Mouse (Mus musculus): Measurements from ENCODE around the gene Zfp830. TPM values are rescaled to one million over a fixed set of nuclear protein-coding genes. Genes with fewer than 3 reads are reported as not detected.

Zfp830 gene
- 10 to 100 TPM; 23.5 to 24.3 TPM for total RNA-seq (2023)

DNA sequence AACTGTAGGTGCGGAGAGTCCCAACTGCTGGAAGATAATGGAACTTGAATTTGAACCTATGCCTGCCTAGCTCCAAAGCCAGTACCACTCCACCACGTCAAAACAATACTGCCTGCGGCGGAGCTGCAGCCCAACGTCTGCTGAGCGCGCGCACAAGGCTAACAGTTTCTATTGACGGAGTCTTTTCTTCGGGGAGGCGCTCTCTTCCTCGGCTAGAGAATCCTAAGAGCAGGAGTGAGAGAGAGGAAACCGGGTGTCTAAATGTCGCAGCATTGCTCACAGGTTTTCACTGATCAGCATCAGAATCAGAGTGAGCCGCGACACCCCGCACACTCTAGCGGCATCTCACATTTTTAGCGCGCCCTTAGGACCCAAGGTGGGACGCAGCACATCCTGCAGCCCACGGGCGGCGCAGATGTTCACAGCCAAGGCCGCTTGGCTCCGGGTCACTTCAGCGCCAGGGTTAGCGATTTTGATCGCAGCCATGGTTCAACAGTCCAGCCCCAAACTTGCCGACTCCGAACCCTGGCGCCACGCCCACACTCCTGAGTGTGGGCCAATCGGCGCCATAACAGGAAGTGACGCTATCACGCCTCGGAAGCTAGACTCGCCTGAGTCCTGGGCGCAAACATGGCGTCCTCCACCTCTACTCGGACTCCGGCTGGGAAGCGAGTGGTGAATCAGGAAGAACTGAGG is at the start of gene Zfp830, which contains the start of gene Cct6b:
Gene Zfp830 (plus strand): TSS at position 604 of the 696 bp plus-strand sequence.
Gene Cct6b (minus strand): TSS at position 580 of the 696 bp plus-strand sequence.

DNA sequence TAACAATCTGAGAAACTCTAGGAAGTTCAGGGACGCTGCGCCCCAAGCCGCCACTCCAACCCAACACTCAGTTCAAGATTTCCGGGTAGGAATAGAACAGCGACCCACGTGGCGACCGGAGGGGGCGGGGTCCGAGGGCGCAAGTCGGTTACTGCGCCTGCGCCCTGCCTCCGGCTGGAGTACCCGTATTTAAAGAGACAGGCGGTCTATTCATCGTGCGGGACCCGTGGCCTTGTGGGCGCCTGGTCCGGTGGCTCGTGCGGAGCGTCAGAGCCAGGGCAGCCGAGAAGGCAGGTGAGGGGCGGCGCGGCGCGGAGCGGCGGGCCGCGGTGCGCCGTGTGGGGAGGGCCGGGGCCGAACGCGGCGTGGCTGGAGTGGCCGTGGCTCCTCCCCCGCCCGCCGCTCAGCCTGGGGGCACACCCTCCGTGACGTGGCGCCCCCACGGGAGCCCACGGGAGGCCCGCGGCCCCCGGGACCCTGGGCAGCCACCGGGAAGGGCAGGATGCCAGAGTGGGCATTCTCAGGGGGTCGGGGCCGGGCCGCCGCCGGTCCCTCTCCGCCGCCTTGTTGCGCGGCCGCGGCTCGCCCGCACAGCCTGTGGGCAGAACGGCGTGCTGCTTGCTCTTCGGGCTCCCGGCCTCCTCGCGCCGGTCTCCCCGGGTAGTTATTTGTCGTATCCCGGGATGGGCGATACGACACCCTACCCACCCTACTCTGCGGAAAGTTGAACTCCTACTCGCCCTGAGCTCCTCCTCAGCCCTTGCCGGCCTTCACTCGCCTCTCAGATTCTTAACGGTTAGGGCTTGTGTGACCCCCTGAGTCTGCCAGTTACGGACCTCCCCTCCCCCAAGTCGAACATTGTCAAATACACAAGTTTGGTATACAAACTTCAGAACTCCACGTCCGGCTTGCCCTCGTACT is 17.1 kb downstream of the Zfp830 start, which contains the start of gene Lig3:
Gene Lig3 (plus strand): TSS at position 126 of the 921 bp plus-strand sequence.

Other genes starting within 250 kb of the Zfp830 start
- gene Cct6b, start within 50 bp of the Zfp830 start, total RNA-seq (2023): under 1 TPM; 0.22 to 0.50 TPM
- gene Lig3, start 16.8 kb downstream of the Zfp830 start, total RNA-seq (2023): 10 to 100 TPM; 20.9 to 24.6 TPM
- 10 to 100 TPM; 59.5 to 67.4 TPM for gene Rffl, start 106.9 kb downstream of the Zfp830 start, total RNA-seq (2023)
- 10 to 100 TPM; 14.3 to 14.4 TPM for gene Rad51d, start 126.3 kb downstream of the Zfp830 start, total RNA-seq (2023)
- gene Fndc8, start 127.8 kb downstream of the Zfp830 start, total RNA-seq (2023): not detected
- gene Nle1, start 144.1 kb downstream of the Zfp830 start, total RNA-seq (2023): 1 to 10 TPM; 8.2 to 9.6 TPM
- gene Unc45b, start 146.2 kb downstream of the Zfp830 start, total RNA-seq (2023): not detected
- gene Slfn5, start 187.0 kb downstream of the Zfp830 start, total RNA-seq (2023): 10 to 100 TPM; 21.3 to 30.5 TPM
- gene Slfn9, start 227.5 kb downstream of the Zfp830 start, total RNA-seq (2023): 10 to 100 TPM; 10.2 to 13.0 TPM

Measured in neutrophil, adult 83 days (primary cell).